36 mouse cellular contexts compared by ENCODE assay signal in the genomic region with DNA sequence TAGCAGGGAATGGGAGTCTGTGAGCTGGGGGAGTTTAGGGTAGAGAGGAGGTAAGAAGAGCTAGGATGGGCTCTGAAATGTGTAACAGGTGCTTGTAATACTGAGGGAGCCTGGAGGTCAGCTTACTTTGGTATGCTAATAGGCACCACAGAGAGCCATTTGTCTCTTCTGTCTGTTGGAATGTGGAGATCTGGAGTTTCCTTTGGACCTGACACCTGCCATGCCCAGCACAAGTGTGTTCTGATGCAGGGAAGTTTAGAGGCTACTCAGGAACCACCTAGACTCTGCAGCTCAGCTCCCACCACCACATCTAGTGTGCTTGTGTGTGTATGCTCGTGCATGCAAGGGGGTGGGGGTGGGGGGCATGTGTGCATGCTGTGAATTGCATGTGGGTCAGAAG. TPM values are rescaled to one million over a fixed set of nuclear protein-coding genes. Genes with fewer than 3 reads are reported as not detected.
DNase-seq lines count a peak whose midpoint lies in the region; ATAC-seq and TF ChIP-seq lines count a peak whose summit lies in the region.
"Had no signal": no experiment of that assay in that cellular context is flagged by ENCODE, and none has a peak within 500 bp of the region (broad histone marks: within the 10 kb centered on the region; RNA-seq: fewer than 3 reads in every experiment).

No protein-coding gene starts in this region.

- H3K4me3 ChIP-seq in layer of hippocampus, adult 2 months: no peak overlapping the region
- no peak overlapping the region for H3K4me3 ChIP-seq in ES-Bruce4 (ENCODE audit: low read depth, low read length)
- H3K4me3 ChIP-seq in brown adipose tissue, adult 24 weeks (ENCODE audit: insufficient read depth, low read depth, low read length): no peak overlapping the region
- H3K4me3 ChIP-seq in midbrain, embryonic 13.5 days (replicated peaks): no peak overlapping the region
- H3K4me3 ChIP-seq: embryonic facial prominence, embryonic 15.5 days; erythroblast, embryonic 14.5 days; forebrain, embryonic 12.5 days; forebrain, embryonic 15.5 days; heart, embryonic 12.5 days; heart, embryonic 15.5 days; hindbrain, embryonic 10.5 days; hindbrain, embryonic 13.5 days; intestine, embryonic 15.5 days had no signal

- no peak overlapping the region for H3K9ac ChIP-seq in ES-Bruce4 (ENCODE audit: low read depth, poor library complexity, severe bottlenecking)
- no peak overlapping the region for H3K9ac ChIP-seq in midbrain, embryonic 13.5 days (replicated peaks)
- H3K9ac ChIP-seq: embryonic facial prominence, embryonic 15.5 days; forebrain, embryonic 12.5 days; forebrain, embryonic 15.5 days; heart, embryonic 12.5 days; heart, embryonic 15.5 days; hindbrain, embryonic 13.5 days; intestine, embryonic 15.5 days had no signal

- TF ChIP-seq EP300 in ES-Bruce4 (IDR thresholded peaks at IDR 0.05; ENCODE audit: insufficient read depth, low read depth, low read length): 0 out of 2 replicates have a peak, but pooled peaks have one; percentile 14

- no peak for TF ChIP-seq CTCF in layer of hippocampus, adult 2 months (conservative IDR thresholded peaks at IDR 0.05)
- TF ChIP-seq CTCF in ES-Bruce4 (IDR thresholded peaks at IDR 0.05; ENCODE audit: low read depth, low read length): no peak

- peaks cover 4% of the 10 kb centered on the region for H3K4me1 ChIP-seq in ES-Bruce4 (ENCODE audit: control insufficient read depth, insufficient read depth, low read length)
- H3K4me1 ChIP-seq in brown adipose tissue, adult 24 weeks (ENCODE audit: control insufficient read depth, insufficient read depth, insufficient read length, low read length): peaks cover 5% of the 10 kb centered on the region; the same call in 1 of the 2 replicates
- H3K4me1 ChIP-seq in midbrain, embryonic 13.5 days (replicated peaks): no peaks in the 10 kb centered on the region
- H3K4me1 ChIP-seq: embryonic facial prominence, embryonic 15.5 days; forebrain, embryonic 12.5 days; forebrain, embryonic 15.5 days; heart, embryonic 12.5 days; heart, embryonic 15.5 days; hindbrain, embryonic 10.5 days; hindbrain, embryonic 13.5 days; intestine, embryonic 15.5 days had no signal

- no peaks in the 10 kb centered on the region for H3K9me3 ChIP-seq in ES-Bruce4 (replicated peaks; ENCODE audit: control insufficient read depth, insufficient read depth, low read length, poor library complexity, severe bottlenecking)
- no peaks in the 10 kb centered on the region for H3K9me3 ChIP-seq in midbrain, embryonic 13.5 days
- H3K9me3 ChIP-seq: embryonic facial prominence, embryonic 15.5 days; forebrain, embryonic 12.5 days; forebrain, embryonic 15.5 days; heart, embryonic 12.5 days; heart, embryonic 15.5 days; hindbrain, embryonic 10.5 days; hindbrain, embryonic 13.5 days; intestine, embryonic 15.5 days had no signal

- H3K4me2 ChIP-seq in midbrain, embryonic 13.5 days (replicated peaks): no peak overlapping the region
- H3K4me2 ChIP-seq: embryonic facial prominence, embryonic 15.5 days; forebrain, embryonic 12.5 days; forebrain, embryonic 15.5 days; heart, embryonic 12.5 days; heart, embryonic 15.5 days; hindbrain, embryonic 13.5 days; intestine, embryonic 15.5 days had no signal

- 61% methylated on average over 1 of the region's 1 CpGs for WGBS in midbrain, embryonic 13.5 days

- peaks cover 8% of the 10 kb centered on the region; the same call in 1 of the 2 replicates for H3K36me3 ChIP-seq in ES-Bruce4 (ENCODE audit: control insufficient read depth, insufficient read depth, low read length, poor library complexity, severe bottlenecking)
- peaks cover 91% of the 10 kb centered on the region for H3K36me3 ChIP-seq in midbrain, embryonic 13.5 days

- no peak for TF ChIP-seq POLR2A in ES-Bruce4 (IDR thresholded peaks at IDR 0.05; ENCODE audit: insufficient read depth, low read length)

- H3K27ac ChIP-seq in layer of hippocampus, adult 2 months: peak overlapping the region; percentile 84
- no peak overlapping the region for H3K27ac ChIP-seq in ES-Bruce4 (ENCODE audit: insufficient read depth, low read length)
- H3K27ac ChIP-seq in brown adipose tissue, adult 24 weeks (replicated peaks; ENCODE audit: low read depth, low read length): peak overlapping the region; percentile 12; the same call in 1 of the 2 replicates
- H3K27ac ChIP-seq in midbrain, embryonic 13.5 days: no peak overlapping the region; the same call in 1 of the 2 replicates
- H3K27ac ChIP-seq: embryonic facial prominence, embryonic 15.5 days; forebrain, embryonic 12.5 days; forebrain, embryonic 15.5 days; heart, embryonic 15.5 days; hindbrain, embryonic 10.5 days; hindbrain, embryonic 13.5 days; intestine, embryonic 15.5 days had no signal

- H3K27me3 ChIP-seq in ES-Bruce4 (ENCODE audit: control insufficient read depth, insufficient read depth, low read length, poor library complexity, severe bottlenecking): no peaks in the 10 kb centered on the region
- no peaks in the 10 kb centered on the region for H3K27me3 ChIP-seq in midbrain, embryonic 13.5 days
- H3K27me3 ChIP-seq: CH12.LX; embryonic facial prominence, embryonic 15.5 days; forebrain, embryonic 12.5 days; forebrain, embryonic 15.5 days; heart, embryonic 12.5 days; heart, embryonic 15.5 days; hindbrain, embryonic 13.5 days; intestine, embryonic 15.5 days had no signal

- ATAC-seq in midbrain, embryonic 13.5 days: no peak
- ATAC-seq: activated CD4-positive, CD25-positive, alpha-beta regulatory T cell, adult 4 months; forebrain, embryonic 15.5 days; hindbrain, embryonic 16.5 days; intestine, embryonic 15.5 days had no signal

- no peak for DNase-seq in layer of hippocampus, adult 2 months (ENCODE audit: low spot score in 2 of 2)
- DNase-seq in layer of hippocampus, postnatal 10 days (ENCODE audit: low spot score in 2 of 2): no peak
- DNase-seq in R1 (ENCODE audit: low read depth, low spot score): peak; percentile 96
- DNase-seq in MN1 (ENCODE audit: low spot score): no peak
- no peak for DNase-seq in adipocyte (ENCODE audit: low spot score)
- DNase-seq: adrenal gland, postnatal 10 days; adrenal gland, postnatal 36 days; B cell, adult 2 months; cerebellum, adult 11 months; cerebellum, adult 2 months; cerebellum, adult 9-11 months; cerebellum, postnatal 36 days; embryo, embryonic 11 days; gastrocnemius, postnatal 25 days; heart, adult 18-20 months; heart, postnatal 10 days; heart, postnatal 36 days; kidney, adult 11 months had no signal

RNA-seq across cellular contexts. Expression of a gene that starts 30.9 kb away (rescaled TPM):
- total RNA-seq in layer of hippocampus, adult 2 months (2021): 10 to 100 TPM; 87.0 to 99.1 TPM
- 10 to 100 TPM; 92.7 to 94.8 TPM for total RNA-seq in layer of hippocampus, postnatal 10 days (2021)
- polyA plus RNA-seq in ES-Bruce4 (2011; ENCODE audit: insufficient read depth, insufficient read length, low read depth, missing spikeins): 38.7 and 39.8 TPM in 2 replicates
- 294 and 321 TPM in 2 replicates for polyA plus RNA-seq in brown adipose tissue, adult 24 weeks (2012; ENCODE audit: insufficient read depth, insufficient read length, missing spikeins)
- 64.3 and 67.4 TPM in 2 replicates for polyA plus RNA-seq in midbrain, embryonic 13.5 days (2015; fragmentation: Nextera tagmentation; extraction: Ambion mirVana)

RNA-seq across cellular contexts. Expression of a gene that starts 31.5 kb away (rescaled TPM):
- total RNA-seq in layer of hippocampus, adult 2 months (2021): 10 to 100 TPM; 42.6 to 47.5 TPM
- total RNA-seq in layer of hippocampus, postnatal 10 days (2021): 100 to 1,000 TPM; 106 to 114 TPM
- polyA plus RNA-seq in ES-Bruce4 (2011; ENCODE audit: insufficient read depth, insufficient read length, low read depth, missing spikeins): 0.65 TPM in 1 of 2 replicates, not detected in the other
- not detected in 2 replicates for polyA plus RNA-seq in brown adipose tissue, adult 24 weeks (2012; ENCODE audit: insufficient read depth, insufficient read length, missing spikeins)
- 37.0 and 40.5 TPM in 2 replicates for polyA plus RNA-seq in midbrain, embryonic 13.5 days (2015; fragmentation: Nextera tagmentation; extraction: Ambion mirVana)
- total RNA-seq: adrenal gland, adult 18-20 months; CH12.LX; gastrocnemius, adult 8-10 months; gastrocnemius, postnatal 25 days; heart, adult 18-20 months; heart, postnatal 10 days; heart, postnatal 36 days had no signal
- polyA plus RNA-seq: activated CD4-positive, CD25-positive, alpha-beta regulatory T cell, adult 4 months; erythroblast, embryonic 14.5 days; gonadal fat pad, adult 2 months; heart, embryonic 15.5 days had no signal

RNA-seq across cellular contexts. Expression of a gene that starts 52.2 kb away (rescaled TPM):
- total RNA-seq in layer of hippocampus, adult 2 months (2021): 100 to 1,000 TPM; 180 TPM
- total RNA-seq in layer of hippocampus, postnatal 10 days (2021): 100 to 1,000 TPM; 186 to 195 TPM
- 13.5 and 16.5 TPM in 2 replicates for polyA plus RNA-seq in ES-Bruce4 (2011; ENCODE audit: insufficient read depth, insufficient read length, low read depth, missing spikeins)
- 13.0 and 13.2 TPM in 2 replicates for polyA plus RNA-seq in brown adipose tissue, adult 24 weeks (2012; ENCODE audit: insufficient read depth, insufficient read length, missing spikeins)
- polyA plus RNA-seq in midbrain, embryonic 13.5 days (2015; fragmentation: Nextera tagmentation; extraction: Ambion mirVana): 11.0 and 12.7 TPM in 2 replicates

Comparison
In these comparisons a context has a peak if more than half of its experiments do, and no peak if none do; other contexts are left out.
1. H3K27ac ChIP-seq: peak in layer of hippocampus, adult 2 months (single experiment) and brown adipose tissue, adult 24 weeks (single experiment); none in ES-Bruce4 (single experiment) and midbrain, embryonic 13.5 days (single experiment).
2. RNA of a gene that starts 31.5 kb away (polyA plus RNA-seq): 37.0 to 40.5 TPM in midbrain, embryonic 13.5 days; 0.65 TPM in ES-Bruce4 and not detected in brown adipose tissue, adult 24 weeks; every median in the first group is over 10 times any median in the second.